Mouse (Mus musculus) heart, adult 2 months (tissue): ENCODE results near the gene Sept5.

Source experiments
- CTCF ChIP-seq: fragments of 200-600 bp; IDR thresholded peaks from 2 replicates; pipeline ENCODE4 v1.8.1; 2022; ENCODE audit warnings: antibody characterized with exemption, mild to moderate bottlenecking, moderate library complexity
- POLR2A ChIP-seq: fragments of 200-500 bp; IDR thresholded peaks from 2 replicates; pipeline ENCODE4 v1.6.1; 2011; ENCODE audit warnings: mild to moderate bottlenecking, low read depth, low read length, control low read depth; ENCODE audit not compliant: insufficient read depth

DNA sequence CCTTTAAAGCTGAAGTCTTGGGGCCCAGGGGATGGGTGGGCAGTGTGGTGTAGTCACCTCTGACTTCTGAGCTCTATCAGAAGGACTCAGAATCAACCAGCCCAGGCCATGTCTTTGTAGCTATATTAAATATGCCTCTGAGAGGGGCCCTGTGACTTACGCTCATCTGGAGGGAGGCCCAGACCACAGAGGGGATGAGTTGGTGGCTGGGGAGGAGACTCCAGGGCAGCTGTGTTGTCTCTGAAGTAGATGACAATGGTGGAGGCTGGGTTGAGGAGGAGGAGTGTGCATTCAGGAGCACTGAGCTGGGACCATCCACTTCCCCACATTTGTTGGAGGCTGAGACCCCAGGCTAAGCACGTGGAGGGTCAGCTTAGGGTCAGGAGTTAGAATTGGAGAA is 11.5 kb downstream of the Sept5 start:
- no peak for TF ChIP-seq POLR2A
- TF ChIP-seq CTCF = no peak
